Mouse (Mus musculus): Measurements from ENCODE around the gene 1700102P08Rik.

The 1700102P08Rik gene

GRCm38 (mm10) chr9:108392676-108393075 is at the start of gene 1700102P08Rik:
Gene 1700102P08Rik, plus strand, starts transcription at chr9:108392805.
- WGBS: 71% methylated on average over 18 of the region's 18 CpGs

- 90% methylated on average over 3 of the region's 3 CpGs for WGBS
These were observed 49.3 kb upstream of the 1700102P08Rik start for GRCm38 (mm10) chr9:108343331-108343730.

GRCm38 (mm10) chr9:108343835-108344234 is 48.8 kb upstream of the 1700102P08Rik start:
- 97% methylated on average over 1 of the region's 1 CpGs for WGBS

- WGBS: 87% methylated on average over 4 of the region's 4 CpGs
These were observed 48.1 kb upstream of the 1700102P08Rik start for GRCm38 (mm10) chr9:108344471-108344870.

- WGBS: under 1% methylated on average over 11 of the region's 11 CpGs
These were observed 45.6 kb upstream of the 1700102P08Rik start for GRCm38 (mm10) chr9:108347024-108347423.

GRCm38 (mm10) chr9:108347540-108348289 is 44.9 kb upstream of the 1700102P08Rik start, which contains the start of gene Usp4:
Gene Usp4, plus strand, starts transcription at chr9:108347853.
- under 1% methylated on average over 75 of the region's 75 CpGs for WGBS

- 2% methylated on average over 14 of the region's 14 CpGs for WGBS
These were observed 44.3 kb upstream of the 1700102P08Rik start for GRCm38 (mm10) chr9:108348290-108348680.

GRCm38 (mm10) chr9:108349727-108350126 is 42.9 kb upstream of the 1700102P08Rik start:
- WGBS: 94% methylated on average over 4 of the region's 4 CpGs

GRCm38 (mm10) chr9:108378234-108378633 is 14.4 kb upstream of the 1700102P08Rik start:
- 91% methylated on average over 9 of the region's 9 CpGs for WGBS

- 97% methylated on average over 5 of the region's 5 CpGs for WGBS
These were observed 13.9 kb upstream of the 1700102P08Rik start for GRCm38 (mm10) chr9:108378736-108379135.

- WGBS: 71% methylated on average over 4 of the region's 4 CpGs
These were observed 13.3 kb upstream of the 1700102P08Rik start for GRCm38 (mm10) chr9:108379294-108379693.

- 97% methylated on average over 9 of the region's 9 CpGs for WGBS
These were observed 11.2 kb upstream of the 1700102P08Rik start for GRCm38 (mm10) chr9:108381382-108381781.

- WGBS: 83% methylated on average over 7 of the region's 7 CpGs
These were observed 7.6 kb upstream of the 1700102P08Rik start for GRCm38 (mm10) chr9:108385006-108385405.

GRCm38 (mm10) chr9:108386816-108387215 is 5.8 kb upstream of the 1700102P08Rik start:
- WGBS: 87% methylated on average over 4 of the region's 4 CpGs

GRCm38 (mm10) chr9:108388601-108389000 is 4.0 kb upstream of the 1700102P08Rik start:
- 69% methylated on average over 10 of the region's 10 CpGs for WGBS

- WGBS: 50% methylated on average over 6 of the region's 6 CpGs
These were observed 3.4 kb upstream of the 1700102P08Rik start for GRCm38 (mm10) chr9:108389220-108389619.

- WGBS: 95% methylated on average over 6 of the region's 6 CpGs
These were observed 1.6 kb downstream of the 1700102P08Rik start for GRCm38 (mm10) chr9:108394191-108394590.

- WGBS: 100% methylated on average over 1 of the region's 1 CpGs
These were observed 2.8 kb downstream of the 1700102P08Rik start for GRCm38 (mm10) chr9:108395427-108395826.

GRCm38 (mm10) chr9:108398324-108398723 is 5.7 kb downstream of the 1700102P08Rik start:
- WGBS: 99% methylated on average over 3 of the region's 3 CpGs

GRCm38 (mm10) chr9:108401186-108401960 is 8.8 kb downstream of the 1700102P08Rik start:
- 29% methylated on average over 7 of the region's 7 CpGs for WGBS

- WGBS: 52% methylated on average over 4 of the region's 4 CpGs
These were observed 10.5 kb downstream of the 1700102P08Rik start for GRCm38 (mm10) chr9:108403081-108403480.

GRCm38 (mm10) chr9:108404451-108404850 is 11.8 kb downstream of the 1700102P08Rik start:
- WGBS: 84% methylated on average over 8 of the region's 8 CpGs

- WGBS: 77% methylated on average over 4 of the region's 4 CpGs
These were observed 16.9 kb downstream of the 1700102P08Rik start for GRCm38 (mm10) chr9:108409535-108409934.
